Mouse (Mus musculus) liver, embryonic 15.5 days (tissue): ENCODE measurements around the gene Ccdc24. TPM values are rescaled to one million over a fixed set of nuclear protein-coding genes. Genes with fewer than 3 reads are reported as not detected.

Experiments
- ATAC-seq: fragments of 200-750 bp; cut with Nextera tagmentation; 2 replicates; pipeline ENCODE4 v1.8.0; 2017; ENCODE audit warnings: moderate number of reproducible peaks, mild to moderate bottlenecking, moderate library complexity; ENCODE audit not compliant: insufficient read depth
- H3K27ac ChIP-seq: fragments of 300-500 bp; sonication (generic); replicated peaks from 2 replicates; pipeline ENCODE4 v1.5.1; 2015; ENCODE audit warnings: mild to moderate bottlenecking, inconsistent platforms
- H3K27me3 ChIP-seq: fragments of 300-500 bp; sonication (generic); 2 replicates; pipeline ENCODE4 v1.6.1; 2015; ENCODE audit warnings: mild to moderate bottlenecking, inconsistent platforms
- H3K36me3 ChIP-seq: fragments of 300-500 bp; sonication (generic); replicated peaks from 2 replicates; pipeline ENCODE4 v1.6.1; 2015; ENCODE audit warnings: moderate library complexity, mild to moderate bottlenecking, inconsistent platforms
- H3K4me1 ChIP-seq: fragments of 300-500 bp; sonication (generic); replicated peaks from 2 replicates; pipeline ENCODE4 v1.6.1; 2015; ENCODE audit warnings: inconsistent platforms
- H3K4me2 ChIP-seq: fragments of 300-500 bp; sonication (generic); 2 replicates; pipeline ENCODE4 v1.6.1; 2015; ENCODE audit warnings: moderate library complexity, mild to moderate bottlenecking, inconsistent platforms
- H3K4me3 ChIP-seq: fragments of 300-500 bp; sonication (generic); replicated peaks from 2 replicates; pipeline ENCODE4 v1.5.1; 2015; ENCODE audit warnings: mild to moderate bottlenecking, inconsistent platforms
- H3K9ac ChIP-seq: fragments of 300-500 bp; sonication (generic); 2 replicates; pipeline ENCODE4 v1.6.1; 2015; ENCODE audit warnings: moderate library complexity, mild to moderate bottlenecking, inconsistent platforms
- H3K9me3 ChIP-seq: fragments of 300-500 bp; sonication (generic); replicated peaks from 2 replicates; pipeline ENCODE4 v1.6.1; 2016; ENCODE audit warnings: inconsistent platforms
- WGBS: fragments of 180-500 bp; shearing (Covaris S2); methylation state at CpG from one replicate; pipeline ENCODE4 v1.1.7; 2015; ENCODE audit warnings: mixed read lengths; ENCODE audit not compliant: insufficient replicate concordance; 5-methylcytosine and 5-hydroxymethylcytosine counted together
- polyA plus RNA-seq: library from polyadenylated mRNA; unstranded; fragments of >200 nt; fragmentation: Nextera tagmentation; extraction: Ambion mirVana; gene quantifications from 2 replicates; pipeline ENCODE4 v1.2.1, GENCODE M21; 2015

The Ccdc24 gene
- polyA plus RNA-seq, 1 experiment from 2014 or later, result 1.2 TPM

- Histone ChIP-seq H3K27me3 (peaks cover 44% of the 10 kb centered on the region), H3K36me3 (no peaks in the 10 kb centered on the region)
- 67% methylated on average over 10 of the region's 10 CpGs for WGBS
Measured at GRCm38 (mm10) chr4:117878301-117878700, 5.9 kb upstream of the Ccdc24 start.

GRCm38 (mm10) chr4:117873615-117874014 is 1.3 kb upstream of the Ccdc24 start:
- Histone ChIP-seq H3K27me3 (peaks cover 4% of the 10 kb centered on the region; the same call in 1 of the 2 replicates), H3K9ac (no peak overlapping the region), H3K4me2 (no peak overlapping the region), H3K27ac (no peak overlapping the region), H3K4me3 (no peak overlapping the region), H3K9me3 (no peaks in the 10 kb centered on the region), H3K4me1 (peaks cover 47% of the 10 kb centered on the region), H3K36me3 (peaks cover 21% of the 10 kb centered on the region)
- no peak for ATAC-seq
- WGBS, result 83% methylated on average over 9 of the region's 9 CpGs

More at GRCm38 (mm10) chr4:117878301-117878700, 5.9 kb upstream of the Ccdc24 start:
- no peak overlapping the region for H3K4me3 ChIP-seq
- H3K9ac ChIP-seq, result no peak overlapping the region
- H3K4me2 ChIP-seq, result no peak overlapping the region
- no peak for ATAC-seq
- H3K4me1 ChIP-seq, result peaks cover 8% of the 10 kb centered on the region
- H3K9me3 ChIP-seq, result no peaks in the 10 kb centered on the region
- no peak overlapping the region for H3K27ac ChIP-seq

- 52% methylated on average over 7 of the region's 7 CpGs for WGBS
- Histone ChIP-seq H3K36me3 (peaks cover 39% of the 10 kb centered on the region), H3K9me3 (no peaks in the 10 kb centered on the region), H3K9ac (peak overlapping the region; percentile 33; the same call in 1 of the 2 replicates), H3K4me3 (no peak overlapping the region), H3K4me1 (peaks cover 65% of the 10 kb centered on the region), H3K4me2 (peak overlapping the region; percentile 64), H3K27ac (peak overlapping the region; percentile 63), H3K27me3 (no peaks in the 10 kb centered on the region)
- ATAC-seq, result peak; percentile 15
Measured at GRCm38 (mm10) chr4:117871787-117872186, 570 bp downstream of the Ccdc24 start.

- Histone ChIP-seq H3K36me3 (peaks cover 52% of the 10 kb centered on the region), H3K4me2 (no peak overlapping the region), H3K9me3 (no peaks in the 10 kb centered on the region), H3K4me3 (no peak overlapping the region), H3K9ac (no peak overlapping the region; the same call in 1 of the 2 replicates), H3K27me3 (no peaks in the 10 kb centered on the region), H3K27ac (peak overlapping the region; percentile 63), H3K4me1 (peaks cover 77% of the 10 kb centered on the region)
- WGBS, result 46% methylated on average over 1 of the region's 1 CpGs
- ATAC-seq, result no peak
Measured at GRCm38 (mm10) chr4:117870437-117870836, 1.9 kb downstream of the Ccdc24 start.

- H3K27ac ChIP-seq, result no peak overlapping the region
- peaks cover 77% of the 10 kb centered on the region for H3K4me1 ChIP-seq
- no peak overlapping the region for H3K4me3 ChIP-seq
- 81% methylated on average over 9 of the region's 9 CpGs for WGBS
- no peak for ATAC-seq
- no peak overlapping the region for H3K9ac ChIP-seq
- no peak overlapping the region for H3K4me2 ChIP-seq
- no peaks in the 10 kb centered on the region for H3K9me3 ChIP-seq
- H3K36me3 ChIP-seq, result peaks cover 64% of the 10 kb centered on the region
- no peaks in the 10 kb centered on the region for H3K27me3 ChIP-seq
Measured at GRCm38 (mm10) chr4:117869317-117869716, 3.0 kb downstream of the Ccdc24 start.

GRCm38 (mm10) chr4:117867823-117868222 is 4.5 kb downstream of the Ccdc24 start:
- WGBS, result 17% methylated on average over 24 of the region's 24 CpGs
- H3K4me1 ChIP-seq, result peaks cover 77% of the 10 kb centered on the region
- H3K36me3 ChIP-seq, result peaks cover 79% of the 10 kb centered on the region
- H3K9ac ChIP-seq, result no peak overlapping the region
- no peak overlapping the region for H3K27ac ChIP-seq
- no peaks in the 10 kb centered on the region for H3K9me3 ChIP-seq
- no peaks in the 10 kb centered on the region for H3K27me3 ChIP-seq
- H3K4me3 ChIP-seq, result no peak overlapping the region
- ATAC-seq, result no peak
- H3K4me2 ChIP-seq, result no peak overlapping the region

- Histone ChIP-seq H3K4me2 (no peak overlapping the region), H3K9me3 (no peaks in the 10 kb centered on the region), H3K27ac (no peak overlapping the region), H3K27me3 (no peaks in the 10 kb centered on the region), H3K36me3 (peaks cover 87% of the 10 kb centered on the region), H3K4me1 (peaks cover 77% of the 10 kb centered on the region), H3K4me3 (no peak overlapping the region), H3K9ac (no peak overlapping the region)
- no peak for ATAC-seq
- 25% methylated on average over 6 of the region's 6 CpGs for WGBS
Measured at GRCm38 (mm10) chr4:117867000-117867399, 5.4 kb downstream of the Ccdc24 start.

- Histone ChIP-seq H3K36me3 (peaks cover 96% of the 10 kb centered on the region), H3K4me2 (no peak overlapping the region), H3K4me3 (no peak overlapping the region), H3K9ac (no peak overlapping the region), H3K27me3 (no peaks in the 10 kb centered on the region), H3K9me3 (no peaks in the 10 kb centered on the region), H3K27ac (no peak overlapping the region), H3K4me1 (peaks cover 69% of the 10 kb centered on the region)
- ATAC-seq, result no peak
- 80% methylated on average over 9 of the region's 9 CpGs for WGBS
Measured at GRCm38 (mm10) chr4:117866083-117866482, 6.3 kb downstream of the Ccdc24 start.

- H3K36me3 ChIP-seq, result peaks cover 100% of the 10 kb centered on the region
- H3K27me3 ChIP-seq, result 0 out of 2 replicates have a peak, but pooled peaks cover 2% of the 10 kb centered on the region
- no peak overlapping the region for H3K4me3 ChIP-seq
- peak; percentile 23; the same call in 1 of the 2 replicates for ATAC-seq
- no peak overlapping the region for H3K27ac ChIP-seq
- H3K9me3 ChIP-seq, result no peaks in the 10 kb centered on the region
- H3K9ac ChIP-seq, result no peak overlapping the region
- no peak overlapping the region for H3K4me2 ChIP-seq
- 46% methylated on average over 4 of the region's 4 CpGs for WGBS
- H3K4me1 ChIP-seq, result peaks cover 59% of the 10 kb centered on the region
Measured at GRCm38 (mm10) chr4:117862823-117863222, 9.5 kb downstream of the Ccdc24 start.

- no peak overlapping the region for H3K4me2 ChIP-seq
- WGBS, result 88% methylated on average over 9 of the region's 9 CpGs
- H3K27ac ChIP-seq, result no peak overlapping the region
- no peak overlapping the region for H3K4me3 ChIP-seq
- peaks cover 100% of the 10 kb centered on the region for H3K36me3 ChIP-seq
- 0 out of 2 replicates have a peak, but pooled peaks cover 3% of the 10 kb centered on the region for H3K27me3 ChIP-seq
- peaks cover 47% of the 10 kb centered on the region for H3K4me1 ChIP-seq
- ATAC-seq, result no peak
- H3K9me3 ChIP-seq, result no peaks in the 10 kb centered on the region
- H3K9ac ChIP-seq, result no peak overlapping the region
Measured at GRCm38 (mm10) chr4:117860570-117860969, 11.8 kb downstream of the Ccdc24 start.

- ATAC-seq, result peak; percentile 41
- Histone ChIP-seq H3K4me3 (no peak overlapping the region), H3K27me3 (0 out of 2 replicates have a peak, but pooled peaks cover 3% of the 10 kb centered on the region), H3K4me2 (no peak overlapping the region), H3K9me3 (no peaks in the 10 kb centered on the region), H3K9ac (0 out of 2 replicates have a peak overlapping the region, but pooled peaks have one; percentile 9), H3K4me1 (peaks cover 57% of the 10 kb centered on the region), H3K36me3 (peaks cover 100% of the 10 kb centered on the region), H3K27ac (peak overlapping the region; percentile 45)
- WGBS, result 85% methylated on average over 3 of the region's 3 CpGs
Measured at GRCm38 (mm10) chr4:117858794-117859193, 13.6 kb downstream of the Ccdc24 start.

- WGBS, result 84% methylated on average over 9 of the region's 9 CpGs
- Histone ChIP-seq H3K27me3 (0 out of 2 replicates have a peak, but pooled peaks cover 3% of the 10 kb centered on the region), H3K9ac (no peak overlapping the region), H3K4me3 (no peak overlapping the region), H3K9me3 (no peaks in the 10 kb centered on the region), H3K4me1 (peaks cover 62% of the 10 kb centered on the region), H3K4me2 (no peak overlapping the region), H3K27ac (no peak overlapping the region), H3K36me3 (peaks cover 100% of the 10 kb centered on the region)
- ATAC-seq, result no peak
Measured at GRCm38 (mm10) chr4:117855146-117855545, 17.2 kb downstream of the Ccdc24 start.
